Mouse (Mus musculus) limb, embryonic 10.5 days (tissue): ENCODE results near the gene Arid5a. TPM values are rescaled to one million over a fixed set of nuclear protein-coding genes. Genes with fewer than 3 reads are reported as not detected.

Experiments
- DNase-seq: peaks from one replicate; pipeline ENCODE4 v3.0.0-alpha.2; 2017; ENCODE audit warnings: low spot score
- H3K27ac ChIP-seq: fragments of 300-500 bp; sonication (generic); 2 replicates; pipeline ENCODE4 v1.5.1; 2016; ENCODE audit warnings: mild to moderate bottlenecking
- H3K27me3 ChIP-seq: fragments of 300-500 bp; sonication (generic); 2 replicates; pipeline ENCODE4 v1.6.1; 2016; ENCODE audit warnings: low read depth, mild to moderate bottlenecking; ENCODE audit not compliant: poor library complexity, severe bottlenecking
- H3K36me3 ChIP-seq: fragments of 300-500 bp; sonication (generic); 2 replicates; pipeline ENCODE4 v1.6.1; 2016; ENCODE audit warnings: mild to moderate bottlenecking, moderate library complexity
- H3K4me1 ChIP-seq: fragments of 300-500 bp; sonication (generic); 2 replicates; pipeline ENCODE4 v1.6.1; 2016
- H3K4me3 ChIP-seq: fragments of 300-500 bp; sonication (generic); 2 replicates; pipeline ENCODE4 v1.5.1; 2016; ENCODE audit warnings: mild to moderate bottlenecking, moderate library complexity
- H3K9me3 ChIP-seq: fragments of 300-500 bp; sonication (generic); replicated peaks from 2 replicates; pipeline ENCODE4 v1.6.1; 2016; ENCODE audit warnings: mild to moderate bottlenecking
- WGBS: fragments of 180-500 bp; shearing (Covaris S2); methylation state at CpG from one replicate; pipeline ENCODE4 v1.1.7; 2016; 5-methylcytosine and 5-hydroxymethylcytosine counted together
- polyA plus RNA-seq: library from polyadenylated mRNA; unstranded; fragments of >200 nt; fragmentation: Nextera tagmentation; extraction: Ambion mirVana; gene quantifications from 2 replicates; pipeline ENCODE4 v1.2.1, GENCODE M21; 2016

Gene Arid5a
- polyA plus RNA-seq, 1 experiment from 2014 or later: 4.2 TPM

DNA sequence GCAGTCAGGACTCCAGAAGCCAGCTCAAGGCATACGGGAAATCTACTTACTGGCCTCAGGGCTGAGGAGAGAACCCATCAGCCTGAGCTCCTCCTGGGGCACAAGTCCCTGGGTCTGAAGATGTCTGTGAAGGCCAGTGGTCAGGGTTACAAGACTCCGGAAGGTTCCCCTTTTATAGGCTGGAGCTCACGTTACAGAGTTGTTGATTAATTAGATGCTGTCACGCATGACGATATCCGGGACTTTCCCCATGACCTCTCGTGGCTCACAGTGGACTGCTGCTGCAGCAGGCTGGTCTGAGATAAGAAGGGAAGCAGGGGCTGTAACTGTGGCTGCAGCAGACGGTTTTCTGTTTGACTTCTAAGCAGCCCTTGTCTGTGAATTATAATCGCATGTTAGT lies 34.2 kb upstream of the Arid5a start:
- peaks cover 41% of the 10 kb centered on the region for H3K4me1 ChIP-seq
- 18% methylated on average over 9 of the region's 9 CpGs for WGBS
- 0 out of 2 replicates have a peak overlapping the region, but pooled peaks have one; percentile 6 for H3K4me3 ChIP-seq

DNA sequence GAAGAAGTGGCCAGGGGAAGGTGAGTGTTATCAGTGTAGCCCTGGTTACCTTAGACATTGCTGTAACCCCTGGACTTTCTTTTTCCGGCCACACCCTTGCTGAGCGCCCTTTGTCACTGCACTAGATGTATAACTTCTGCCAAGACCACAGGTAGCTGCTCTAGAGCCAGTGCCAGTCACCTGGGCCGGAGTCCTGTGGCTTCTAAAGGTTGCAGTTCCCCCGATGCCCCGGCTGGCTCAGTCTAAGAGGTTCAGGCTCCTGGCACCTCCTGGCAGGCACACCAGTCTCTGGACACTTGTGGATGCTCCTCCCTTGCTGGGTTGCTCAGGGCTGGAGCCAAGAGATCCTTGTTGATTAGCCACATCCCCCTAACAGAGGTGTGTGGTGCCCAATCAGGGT lies 33.1 kb upstream of the Arid5a start, which contains the start of gene Neurl3:
TSS of gene Neurl3 (minus strand) at position 225 of the 400 bp plus-strand sequence.
- H3K4me3 ChIP-seq: no peak within 1 kb of the TSS
- DNase-seq: no peak
- H3K9me3 ChIP-seq: no peaks in the 10 kb centered on the region
- H3K27me3 ChIP-seq: peaks cover 21% of the 10 kb centered on the region
- peak within 1 kb of the TSS; percentile 42; the same call in 1 of the 2 replicates for H3K27ac ChIP-seq
- 88% methylated on average over 5 of the region's 5 CpGs for WGBS
- H3K36me3 ChIP-seq: no peaks in the 10 kb centered on the region
- H3K4me1 ChIP-seq: peaks cover 36% of the 10 kb centered on the region

More for the DNA sequence above, 34.2 kb upstream of the Arid5a start:
- DNase-seq: no peak
- Histone ChIP-seq H3K9me3 (no peaks in the 10 kb centered on the region), H3K36me3 (no peaks in the 10 kb centered on the region), H3K27ac (peak overlapping the region; percentile 42), H3K27me3 (peaks cover 33% of the 10 kb centered on the region)

DNA sequence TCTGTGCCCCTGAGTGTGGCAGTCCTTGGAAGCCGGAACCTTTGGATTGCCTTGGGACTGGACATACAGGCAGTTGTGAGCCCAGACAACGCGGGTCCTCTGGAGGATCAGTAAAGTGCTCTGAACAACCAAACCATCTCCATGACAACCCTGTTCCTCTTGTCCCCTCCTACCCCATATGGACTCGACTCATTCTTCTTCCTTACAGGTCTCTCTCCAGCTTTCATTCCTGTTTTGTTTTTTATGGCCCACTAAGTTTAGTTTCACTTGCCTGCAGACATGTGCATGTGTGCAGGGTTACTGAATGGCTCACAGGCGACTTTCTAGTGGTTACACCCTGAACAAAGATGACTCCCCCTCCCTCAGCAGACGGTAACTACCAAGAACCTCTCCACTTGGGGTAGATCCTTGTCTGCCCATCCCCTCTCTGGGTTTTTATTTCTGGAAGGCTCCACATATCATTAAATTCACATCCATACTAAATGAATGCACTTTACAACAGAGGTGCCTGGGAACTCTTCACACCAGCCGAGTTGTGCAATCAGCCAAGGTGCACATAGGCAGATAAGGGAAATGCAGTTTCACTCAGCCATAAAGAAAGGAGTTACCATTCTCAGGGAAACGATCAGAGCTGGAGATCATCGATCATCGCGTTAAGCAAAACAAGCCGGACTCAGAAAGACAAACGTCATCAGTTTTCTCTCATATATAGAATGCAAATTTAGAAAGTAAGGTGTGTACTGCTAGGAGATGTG lies 31.7 kb upstream of the Arid5a start:
- 82% methylated on average over 13 of the region's 13 CpGs for WGBS
- DNase-seq: no peak
- no peaks in the 10 kb centered on the region for H3K9me3 ChIP-seq

DNA sequence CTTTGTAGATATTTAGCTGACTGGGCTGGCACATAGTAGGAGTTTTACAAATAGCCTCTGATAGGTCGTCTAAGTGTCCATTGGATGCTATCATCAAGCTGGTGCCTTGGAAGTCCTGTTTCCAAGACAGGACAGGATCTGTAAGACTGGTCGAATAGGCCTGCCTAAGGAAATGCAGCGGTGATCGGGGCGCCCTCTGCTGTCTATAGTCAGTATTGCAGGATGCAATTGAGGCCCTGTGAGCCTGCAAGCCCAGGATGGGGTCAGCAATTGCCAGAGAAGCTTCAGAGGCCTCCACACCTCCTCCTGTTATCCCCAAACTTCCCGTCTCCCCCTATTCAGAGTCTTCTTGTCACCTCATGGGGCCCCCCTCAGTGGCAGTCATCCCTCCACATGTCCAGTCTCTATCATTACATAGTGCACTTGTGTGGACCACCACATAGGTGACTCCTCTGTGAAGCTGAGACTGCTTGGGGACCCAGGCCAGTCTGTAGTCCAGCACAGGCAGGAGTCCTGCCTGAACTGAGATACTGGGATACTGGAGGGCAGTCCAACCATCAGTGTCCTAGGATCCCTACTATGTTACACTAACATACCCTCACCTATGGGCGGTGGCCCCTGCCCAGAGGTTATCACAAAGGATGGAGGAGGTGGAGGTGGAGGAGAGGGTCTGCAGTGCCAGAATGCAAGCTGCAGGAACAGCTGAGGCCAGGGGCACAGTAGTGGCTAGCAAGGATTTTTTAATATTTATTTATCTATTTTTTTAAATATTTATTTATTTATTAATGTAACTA lies 30.1 kb upstream of the Arid5a start:
- Histone ChIP-seq H3K4me3 (no peak overlapping the region), H3K9me3 (no peaks in the 10 kb centered on the region), H3K36me3 (no peaks in the 10 kb centered on the region), H3K27me3 (no peaks in the 10 kb centered on the region), H3K4me1 (peaks cover 12% of the 10 kb centered on the region), H3K27ac (no peak overlapping the region)
- peak; percentile 88 for DNase-seq
- 19% methylated on average over 7 of the region's 7 CpGs for WGBS

More for the DNA sequence above, 31.7 kb upstream of the Arid5a start:
- peaks cover 25% of the 10 kb centered on the region for H3K4me1 ChIP-seq
- H3K27me3 ChIP-seq: peaks cover 7% of the 10 kb centered on the region
- no peaks in the 10 kb centered on the region for H3K36me3 ChIP-seq
- no peak overlapping the region for H3K27ac ChIP-seq
- no peak overlapping the region for H3K4me3 ChIP-seq

DNA sequence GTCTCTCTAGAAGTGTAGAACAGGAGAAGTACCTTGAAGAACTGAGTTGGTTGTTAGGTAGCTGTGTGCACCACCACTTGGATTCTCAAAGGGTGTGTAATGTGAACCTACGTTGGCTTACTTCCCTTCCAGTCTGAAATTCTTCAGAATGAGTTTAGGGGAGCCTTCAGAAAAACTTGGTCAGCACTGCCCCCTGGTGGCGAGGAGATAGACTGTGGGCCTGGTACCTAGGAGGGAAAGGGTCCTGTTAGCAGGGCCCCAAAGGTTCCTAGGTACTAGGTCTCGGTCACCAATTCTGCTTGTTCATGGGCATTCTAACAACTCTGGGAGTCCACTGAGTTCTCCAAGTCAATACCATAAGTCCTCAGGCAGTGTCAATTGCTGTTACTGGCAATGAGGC lies 28.3 kb upstream of the Arid5a start:
- peak; percentile 88 for DNase-seq
- no peak overlapping the region for H3K27ac ChIP-seq
- no peaks in the 10 kb centered on the region for H3K36me3 ChIP-seq
- no peaks in the 10 kb centered on the region for H3K4me1 ChIP-seq
- H3K4me3 ChIP-seq: no peak overlapping the region
- no peaks in the 10 kb centered on the region for H3K27me3 ChIP-seq
- H3K9me3 ChIP-seq: no peaks in the 10 kb centered on the region
- WGBS: 22% methylated on average over 3 of the region's 3 CpGs

DNA sequence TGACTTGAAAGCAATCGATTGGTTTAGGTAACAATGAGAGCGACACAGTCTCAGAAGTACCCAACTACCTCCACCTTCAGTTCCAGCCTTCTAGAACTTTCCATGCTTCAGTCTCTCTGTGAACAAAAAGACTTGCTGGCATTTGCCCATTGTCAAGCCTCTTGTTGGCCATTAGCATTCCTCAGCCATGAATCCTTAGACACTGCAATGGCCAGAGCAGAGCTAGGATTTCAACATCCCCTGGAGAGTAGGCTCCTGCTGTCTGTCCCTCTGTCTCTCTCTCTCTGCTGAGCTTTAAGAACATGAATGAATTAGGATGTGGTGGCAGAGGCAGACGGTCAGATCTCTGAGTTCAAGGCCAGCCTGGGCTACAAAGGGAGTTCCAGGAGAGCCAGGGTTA lies 26.6 kb upstream of the Arid5a start:
- Histone ChIP-seq H3K27me3 (no peaks in the 10 kb centered on the region), H3K27ac (no peak overlapping the region), H3K9me3 (no peaks in the 10 kb centered on the region), H3K4me3 (no peak overlapping the region), H3K4me1 (no peaks in the 10 kb centered on the region), H3K36me3 (no peaks in the 10 kb centered on the region)
- 89% methylated on average over 3 of the region's 3 CpGs for WGBS
- no peak for DNase-seq

GRCm38 (mm10) chr1:36281849-36282248 lies 25.7 kb upstream of the Arid5a start:
- H3K27ac ChIP-seq: no peak overlapping the region
- no peaks in the 10 kb centered on the region for H3K4me1 ChIP-seq
- H3K36me3 ChIP-seq: no peaks in the 10 kb centered on the region
- 92% methylated on average over 6 of the region's 6 CpGs for WGBS
- no peak overlapping the region for H3K4me3 ChIP-seq
- H3K27me3 ChIP-seq: no peaks in the 10 kb centered on the region
- no peak for DNase-seq
- no peaks in the 10 kb centered on the region for H3K9me3 ChIP-seq

DNA sequence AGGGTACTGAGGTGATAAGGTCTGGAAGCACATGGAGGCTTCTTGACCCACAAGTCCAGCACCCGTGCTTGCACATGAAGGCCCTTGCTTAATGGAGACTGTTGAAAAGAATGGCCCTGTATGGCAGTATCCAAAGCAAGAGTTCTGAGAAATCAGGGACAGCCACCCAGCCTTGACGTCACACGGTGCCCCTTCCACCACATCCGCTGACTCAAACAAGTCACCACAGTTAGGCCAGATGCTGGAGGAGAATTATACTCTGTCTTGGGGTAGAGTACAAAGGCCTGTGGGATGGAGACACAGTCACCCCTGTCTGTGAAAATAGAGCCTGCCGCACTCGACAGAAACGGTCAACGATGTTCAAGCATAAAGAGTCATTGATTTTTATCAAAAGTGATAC lies 14.1 kb upstream of the Arid5a start:
- no peak for DNase-seq
- Histone ChIP-seq H3K27me3 (peaks cover 12% of the 10 kb centered on the region), H3K4me3 (no peak overlapping the region), H3K9me3 (no peaks in the 10 kb centered on the region), H3K36me3 (no peaks in the 10 kb centered on the region), H3K4me1 (no peaks in the 10 kb centered on the region), H3K27ac (no peak overlapping the region)
- WGBS: 88% methylated on average over 8 of the region's 8 CpGs

- Histone ChIP-seq H3K4me1 (no peaks in the 10 kb centered on the region), H3K4me3 (no peak overlapping the region), H3K27me3 (peaks cover 22% of the 10 kb centered on the region), H3K36me3 (no peaks in the 10 kb centered on the region), H3K27ac (no peak overlapping the region), H3K9me3 (no peaks in the 10 kb centered on the region)
- no peak for DNase-seq
- WGBS: 80% methylated on average over 3 of the region's 3 CpGs
Measured at GRCm38 (mm10) chr1:36294402-36294801, 13.1 kb upstream of the Arid5a start.

DNA sequence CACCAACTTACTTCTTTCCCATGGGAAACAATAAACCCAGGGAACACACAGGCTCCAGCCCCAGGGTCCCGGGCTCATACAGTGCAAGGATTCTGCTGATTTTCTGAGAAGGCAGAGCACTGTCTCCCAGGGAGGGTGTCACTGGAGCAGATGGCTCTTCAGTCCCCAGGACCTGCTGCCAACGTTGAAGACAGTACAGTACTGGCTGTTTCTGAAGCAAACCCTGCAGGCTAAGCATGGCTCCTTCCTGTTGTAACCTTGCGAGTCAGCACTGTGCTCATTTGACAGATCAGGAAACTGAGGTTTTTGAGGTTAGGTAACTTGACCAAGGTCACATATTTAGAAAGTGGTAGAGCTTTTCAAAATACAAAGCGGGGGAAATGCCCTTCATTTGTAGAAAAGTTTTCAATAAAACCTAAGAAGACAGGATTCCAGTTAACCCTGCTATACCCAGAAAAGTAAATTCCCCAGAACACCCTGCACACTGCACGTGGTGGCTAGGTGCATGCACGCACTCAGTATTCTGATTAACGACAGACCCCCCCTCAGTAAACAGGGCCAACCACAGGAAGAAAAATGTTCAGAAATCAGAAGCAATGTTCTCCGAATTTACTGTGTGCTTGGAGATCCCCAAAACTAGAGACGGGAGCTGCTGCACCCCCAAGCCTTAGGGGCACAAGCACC lies 10.9 kb upstream of the Arid5a start:
- no peak for DNase-seq
- H3K27me3 ChIP-seq: peaks cover 43% of the 10 kb centered on the region
- no peak overlapping the region for H3K27ac ChIP-seq
- H3K36me3 ChIP-seq: no peaks in the 10 kb centered on the region
- H3K4me3 ChIP-seq: no peak overlapping the region
- 77% methylated on average over 9 of the region's 9 CpGs for WGBS
- H3K9me3 ChIP-seq: no peaks in the 10 kb centered on the region
- H3K4me1 ChIP-seq: no peaks in the 10 kb centered on the region

DNA sequence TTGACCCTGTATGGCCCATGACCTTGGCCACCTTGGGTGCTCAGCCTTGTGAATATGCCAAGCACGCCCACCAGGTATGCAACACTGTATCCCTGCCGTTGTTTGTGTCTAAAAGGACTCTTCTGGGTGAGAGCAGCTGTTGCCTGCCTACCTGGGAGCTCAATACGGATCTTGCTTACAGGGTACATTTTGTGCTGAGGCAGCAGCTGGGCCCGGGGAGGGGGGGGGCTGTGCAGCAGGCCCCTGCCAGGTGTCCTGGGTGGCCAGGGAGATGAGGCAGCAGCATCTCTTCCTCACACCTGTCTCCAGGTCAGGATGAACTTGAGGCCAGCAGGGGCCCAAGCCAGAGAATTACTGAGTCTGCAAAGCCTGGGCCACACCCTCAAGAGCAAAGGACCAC lies 9.4 kb upstream of the Arid5a start:
- 77% methylated on average over 4 of the region's 4 CpGs for WGBS
- peaks cover 3% of the 10 kb centered on the region for H3K4me1 ChIP-seq
- H3K27ac ChIP-seq: no peak overlapping the region
- H3K9me3 ChIP-seq: no peaks in the 10 kb centered on the region
- peaks cover 58% of the 10 kb centered on the region for H3K27me3 ChIP-seq
- no peaks in the 10 kb centered on the region for H3K36me3 ChIP-seq
- no peak overlapping the region for H3K4me3 ChIP-seq
- DNase-seq: no peak

- no peak overlapping the region for H3K4me3 ChIP-seq
- H3K27me3 ChIP-seq: peaks cover 68% of the 10 kb centered on the region
- WGBS: 31% methylated on average over 13 of the region's 13 CpGs
- no peak overlapping the region for H3K27ac ChIP-seq
- H3K9me3 ChIP-seq: no peaks in the 10 kb centered on the region
- H3K36me3 ChIP-seq: no peaks in the 10 kb centered on the region
- H3K4me1 ChIP-seq: peaks cover 7% of the 10 kb centered on the region
- no peak for DNase-seq
Measured at GRCm38 (mm10) chr1:36299126-36299525, 8.4 kb upstream of the Arid5a start.

DNA sequence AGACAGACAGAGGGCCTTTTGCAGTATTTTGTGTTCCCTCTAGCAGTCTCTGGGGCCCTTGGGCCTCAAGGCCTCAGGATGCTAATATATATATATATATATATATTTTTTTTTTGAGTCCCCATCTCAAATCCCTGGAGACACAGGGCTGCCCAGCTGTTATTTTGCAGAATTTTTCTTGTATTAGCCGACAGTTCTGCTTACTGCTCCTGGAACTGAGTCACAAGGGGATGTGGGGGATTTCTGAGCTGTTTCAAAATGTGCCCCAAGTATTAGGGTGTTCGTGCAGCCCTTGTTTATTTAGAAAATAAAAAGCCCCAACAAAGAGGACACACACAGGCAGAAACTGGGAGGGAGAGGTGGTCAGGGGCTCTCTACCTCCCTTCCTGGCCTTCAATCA lies 7.9 kb upstream of the Arid5a start:
- no peak overlapping the region for H3K27ac ChIP-seq
- peaks cover 73% of the 10 kb centered on the region for H3K27me3 ChIP-seq
- H3K9me3 ChIP-seq: no peaks in the 10 kb centered on the region
- no peak for DNase-seq
- WGBS: 75% methylated on average over 2 of the region's 2 CpGs
- peaks cover 7% of the 10 kb centered on the region for H3K4me1 ChIP-seq
- H3K4me3 ChIP-seq: no peak overlapping the region
- H3K36me3 ChIP-seq: no peaks in the 10 kb centered on the region
